In the genomic region with DNA sequence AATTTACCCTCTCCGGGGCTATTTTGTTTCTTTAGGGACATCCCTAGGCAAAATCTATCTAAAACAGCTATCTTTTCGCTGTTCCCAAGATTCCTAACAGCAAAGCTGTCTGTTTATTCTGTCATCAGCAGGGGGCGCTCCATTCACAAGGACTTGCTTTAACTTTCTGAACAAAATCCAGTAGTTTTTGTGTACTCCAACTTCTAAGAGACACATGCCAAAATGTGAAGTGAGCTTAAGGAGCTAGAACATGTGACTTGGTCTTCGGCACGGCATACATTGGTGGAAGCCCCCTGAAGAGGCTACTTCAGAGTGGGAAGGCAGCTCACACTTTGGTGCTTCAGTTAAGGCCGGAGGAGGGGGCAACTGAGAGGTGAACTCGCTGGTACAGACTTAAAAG, we compare ENCODE assay signal across 9 mouse cellular contexts. TPM values are rescaled to one million over a fixed set of nuclear protein-coding genes. Genes with fewer than 3 reads are reported as not detected.
DNase-seq lines count a peak whose midpoint lies in the region; ATAC-seq lines count a peak whose summit lies in the region.
"Had no signal": no experiment of that assay in that cellular context is flagged by ENCODE, and none has a peak within 500 bp of the region (broad histone marks: within the 10 kb centered on the region; RNA-seq: fewer than 3 reads in every experiment).

No protein-coding gene starts in this region.

- H3K4me1 ChIP-seq in hindbrain, embryonic 10.5 days (replicated peaks), result no peaks in the 10 kb centered on the region
- no peaks in the 10 kb centered on the region for H3K4me1 ChIP-seq in hindbrain, embryonic 12.5 days

- no peaks in the 10 kb centered on the region for H3K36me3 ChIP-seq in hindbrain, embryonic 10.5 days
- no peaks in the 10 kb centered on the region for H3K36me3 ChIP-seq in hindbrain, embryonic 12.5 days
- H3K36me3 ChIP-seq: embryonic facial prominence, embryonic 12.5 days had no signal

- H3K4me2 ChIP-seq in hindbrain, embryonic 12.5 days (replicated peaks), result no peak overlapping the region
- H3K4me2 ChIP-seq: embryonic facial prominence, embryonic 12.5 days had no signal

- no peaks in the 10 kb centered on the region for H3K27me3 ChIP-seq in hindbrain, embryonic 10.5 days (ENCODE audit: insufficient read depth, poor library complexity, severe bottlenecking)
- H3K27me3 ChIP-seq in hindbrain, embryonic 12.5 days, result no peaks in the 10 kb centered on the region
- H3K27me3 ChIP-seq: embryonic facial prominence, embryonic 12.5 days had no signal

- no peak overlapping the region for H3K9ac ChIP-seq in hindbrain, embryonic 12.5 days
- H3K9ac ChIP-seq: embryonic facial prominence, embryonic 12.5 days had no signal

- no peaks in the 10 kb centered on the region for H3K9me3 ChIP-seq in hindbrain, embryonic 10.5 days
- H3K9me3 ChIP-seq in hindbrain, embryonic 12.5 days (replicated peaks), result no peaks in the 10 kb centered on the region
- H3K9me3 ChIP-seq: embryonic facial prominence, embryonic 12.5 days had no signal

- no peak overlapping the region for H3K4me3 ChIP-seq in hindbrain, embryonic 10.5 days
- no peak overlapping the region for H3K4me3 ChIP-seq in hindbrain, embryonic 12.5 days
- H3K4me3 ChIP-seq: embryonic facial prominence, embryonic 12.5 days had no signal

- intact Hi-C loops in heart, postnatal 36 days (cut with DNase I), result loop anchor here (1.0 to 10.0 kb wide), 4 partner anchors 56 to 549 kb away; partner anchors contain the start of gene Cyp1b1
- intact Hi-C loops in left cerebral cortex, postnatal 14 days (cut with DNase I), result loop anchor here (2.0 kb wide), 1 partner anchor 179 kb away; no protein-coding TSS in a partner anchor

- ATAC-seq in hindbrain, embryonic 12.5 days (ENCODE audit: low FRiP score), result no peak

- WGBS in hindbrain, embryonic 10.5 days, result 46% methylated on average over 7 of the region's 7 CpGs
- WGBS in hindbrain, embryonic 12.5 days, result 47% methylated on average over 7 of the region's 7 CpGs

- peak; percentile 62 for DNase-seq in hindbrain, embryonic 10.5 days (ENCODE audit: low spot score)
- peak; percentile 95 for DNase-seq in adipocyte (ENCODE audit: low spot score)
- DNase-seq in embryo, embryonic 10 days (ENCODE audit: low spot score), result peak; percentile 88
- peak; percentile 60 to 77 for DNase-seq in heart, postnatal 36 days
- DNase-seq in left cerebral cortex, postnatal 14 days (ENCODE audit: low spot score in 2 of 2), result peak; percentile 71 to 84
- peak; percentile 5 to 46 for DNase-seq in natural killer cell, adult 2 months (ENCODE audit: low spot score in 2 of 2)
- peak; percentile 13 to 72 for DNase-seq in thymus, postnatal 10 days (ENCODE audit: low spot score in 2 of 2)

- H3K27ac ChIP-seq in hindbrain, embryonic 10.5 days, result no peak overlapping the region
- H3K27ac ChIP-seq in hindbrain, embryonic 12.5 days, result no peak overlapping the region
- H3K27ac ChIP-seq: embryonic facial prominence, embryonic 12.5 days had no signal

RNA-seq across cellular contexts. Expression of gene Rmdn2, which starts 49.7 kb away (rescaled TPM):
- polyA plus RNA-seq in hindbrain, embryonic 10.5 days (2016; fragmentation: Nextera tagmentation; extraction: Ambion mirVana), result 5.0 and 6.2 TPM in 2 replicates
- 7.5 and 10.5 TPM in 2 replicates for polyA plus RNA-seq in hindbrain, embryonic 12.5 days (2016; fragmentation: Nextera tagmentation; extraction: Ambion mirVana)
- total RNA-seq in heart, postnatal 36 days (2021), result 10 to 100 TPM; 10.2 to 11.2 TPM
- 10 to 100 TPM; 11.3 to 12.9 TPM for total RNA-seq in left cerebral cortex, postnatal 14 days (2021)

RNA-seq across cellular contexts. Expression of gene Cyp1b1, which starts 53.5 kb away (rescaled TPM):
- polyA plus RNA-seq in hindbrain, embryonic 10.5 days (2016; fragmentation: Nextera tagmentation; extraction: Ambion mirVana), result 1.9 and 3.0 TPM in 2 replicates
- 7.6 and 9.1 TPM in 2 replicates for polyA plus RNA-seq in hindbrain, embryonic 12.5 days (2016; fragmentation: Nextera tagmentation; extraction: Ambion mirVana)
- 1 to 10 TPM; 5.1 to 5.5 TPM for total RNA-seq in heart, postnatal 36 days (2021)
- total RNA-seq in left cerebral cortex, postnatal 14 days (2021), result 1 to 10 TPM; 3.3 to 4.2 TPM

Comparison
In these comparisons a context has a peak if more than half of its experiments do, and no peak if none do; other contexts are left out.
1. DNase-seq: peak in every context shown above with its lines; median percentile 95 in adipocyte; 88 in embryo, embryonic 10 days; 78 in left cerebral cortex, postnatal 14 days; 68 in heart, postnatal 36 days; 62 in hindbrain, embryonic 10.5 days; 42 in thymus, postnatal 10 days; 26 in natural killer cell, adult 2 months.